In genomic region chr9:34054435-34054834, GRCm38 (mm10) we compare ENCODE assay signal across 9 mouse cellular contexts.
A peak's percentile ranks its signal among the peaks of the same experiment; 100 is the strongest.
DNase-seq lines count a peak whose midpoint lies in the region; ATAC-seq and TF ChIP-seq lines count a peak whose summit lies in the region.
"Had no signal": no experiment of that assay in that cellular context is flagged by ENCODE, and none has a peak within 500 bp of the region (broad histone marks: within the 10 kb centered on the region; RNA-seq: fewer than 3 reads in every experiment).

No protein-coding gene starts in this region.

- peak; percentile 7 to 12 for DNase-seq in cerebellum, adult 2 months
- DNase-seq in layer of hippocampus, postnatal 10 days (ENCODE audit: low spot score in 2 of 2), result peak; percentile 11 to 17
- no peak for DNase-seq in layer of hippocampus, adult 9-11 months
- DNase-seq in ES-CJ7 (ENCODE audit: low read depth, low spot score), result peak; percentile 2
- peak; percentile 2 to 8 for DNase-seq in frontal cortex, postnatal 36 days (ENCODE audit: low spot score in 2 of 2)
- DNase-seq in spleen, postnatal 4 days (ENCODE audit: low spot score in 2 of 2), result no peak
- DNase-seq in testis, postnatal 14 days (ENCODE audit: low spot score), result no peak

- TF ChIP-seq POLR2A in cerebellum, adult 2 months (IDR thresholded peaks at IDR 0.05; ENCODE audit: borderline replicate concordance, insufficient read depth, low read length), result no peak

- ATAC-seq in cerebellum, adult (ENCODE audit: insufficient number of reproducible peaks, low FRiP score, low TSS enrichment), result no peak
- ATAC-seq: midbrain, embryonic 16.5 days had no signal

- peak; percentile 19; the same call in 1 of the 2 replicates for TF ChIP-seq CTCF in cerebellum, adult 2 months (IDR thresholded peaks at IDR 0.05; ENCODE audit: borderline replicate concordance, insufficient read depth, low read depth, low read length)

- H3K4me3 ChIP-seq in cerebellum, adult 2 months (replicated peaks; ENCODE audit: insufficient read depth, low read depth, low read length), result no peak overlapping the region

- 74% methylated on average over 2 of the region's 2 CpGs for WGBS in cerebellum, adult 2 months

- H3K27me3 ChIP-seq in cerebellum, adult 2 months (ENCODE audit: control insufficient read depth, insufficient read depth, low read length), result no peaks in the 10 kb centered on the region

- no peak overlapping the region for H3K27ac ChIP-seq in cerebellum, adult 2 months (ENCODE audit: insufficient read depth, low read length)

- no peaks in the 10 kb centered on the region for H3K4me1 ChIP-seq in cerebellum, adult 2 months (ENCODE audit: control insufficient read depth, insufficient read depth, low read length)

Comparison
In these comparisons a context has a peak if more than half of its experiments do, and no peak if none do; other contexts are left out.
1. DNase-seq: peak in cerebellum, adult 2 months (2 of 2), layer of hippocampus, postnatal 10 days (2 of 2), ES-CJ7 (single experiment) and frontal cortex, postnatal 36 days (2 of 2); none in layer of hippocampus, adult 9-11 months (single experiment), spleen, postnatal 4 days (0 of 2) and testis, postnatal 14 days (single experiment).